Mouse (Mus musculus) heart, adult 8-10 months (tissue): ENCODE data around the gene Carns1. TPM values are rescaled to one million over a fixed set of nuclear protein-coding genes. Genes with fewer than 3 reads are reported as not detected.

Experiments used
- microRNA-seq: library from miRNA; unstranded; fragments of <30 nt; microRNA quantifications from one replicate; pipeline ENCODE4 v1.2.0, GENCODE M21; 2022
- total RNA-seq, 4 experiments: library from RNA; stranded (reverse); gene quantifications; 2 replicates each; pipeline ENCODE4 v1.2.4; 2022

Carns1 gene
- total RNA-seq, 4 experiments from 2014 or later = 28.3 to 37.5 (median 30.5) TPM

Small RNAs within 50 kb of the gene (microRNA-seq; reads per million reads assigned to microRNA genes)
- gene Gm26115 = not detected

Other genes with a start within 250 kb of the Carns1 start
- 1 to 10 TPM in 3 of 4 experiments, under 1 TPM in 1; 0.76 to 2.2 (median 1.6) TPM for gene Aldh3b1, start 245.7 kb downstream of the Carns1 start, total RNA-seq
- gene Unc93b1, start 240.3 kb downstream of the Carns1 start, total RNA-seq = 10 to 100 TPM; 11.1 to 19.2 (median 13.7) TPM
- 1 to 10 TPM in 1 of 4 experiments, under 1 TPM in 3; 0.35 to 1.2 (median 0.55) TPM for gene Aldh3b3, start 216.8 kb downstream of the Carns1 start, total RNA-seq
- gene Aldh3b2, start 203.2 kb downstream of the Carns1 start, total RNA-seq = under 1 TPM in 2 of 4 experiments, not detected in 2; 0.19 to 0.23 TPM
- gene Acy3, start 188.9 kb downstream of the Carns1 start, total RNA-seq = 10 to 100 TPM; 24.2 to 32.4 (median 28.4) TPM
- gene Tbx10, start 182.7 kb downstream of the Carns1 start, total RNA-seq = not detected
- gene Nudt8, start 174.9 kb downstream of the Carns1 start, total RNA-seq = 100 to 1,000 TPM; 134 to 165 (median 153) TPM
- gene Gm49405, start 174.9 kb downstream of the Carns1 start, total RNA-seq = 1 to 10 TPM in 1 of 4 experiments, under 1 TPM in 3; 0.69 to 1.6 (median 0.81) TPM
- gene Doc2g, start 172.2 kb downstream of the Carns1 start, total RNA-seq = 100 to 1,000 TPM; 255 to 281 (median 261) TPM
- gene Ndufv1, start 162.7 kb downstream of the Carns1 start, total RNA-seq = 1,000 to 10,000 TPM; 1,087 to 1,207 (median 1,176) TPM
- gene Gstp1, start 137.5 kb downstream of the Carns1 start, total RNA-seq = 100 to 1,000 TPM; 355 to 468 (median 390) TPM
- 100 to 1,000 TPM; 131 to 147 (median 142) TPM for gene Gstp2, start 129.5 kb downstream of the Carns1 start, total RNA-seq
- not detected for gene Gstp3, start 115.9 kb downstream of the Carns1 start, total RNA-seq
- not detected for gene Cabp2, start 93.9 kb downstream of the Carns1 start, total RNA-seq
- gene Cdk2ap2, start 78.3 kb downstream of the Carns1 start, total RNA-seq = 10 to 100 TPM; 33.6 to 43.4 (median 39.5) TPM
- 10 to 100 TPM; 17.0 to 22.1 (median 18.3) TPM for gene Pitpnm1, start 75.5 kb downstream of the Carns1 start, total RNA-seq
- gene Aip, start 49.6 kb downstream of the Carns1 start, total RNA-seq = 10 to 100 TPM; 65.9 to 79.6 (median 70.7) TPM
- gene Gpr152, start 35.7 kb downstream of the Carns1 start, total RNA-seq = not detected
- not detected for gene Cabp4, start 31.4 kb downstream of the Carns1 start, total RNA-seq
- gene Coro1b, start 26.9 kb downstream of the Carns1 start, total RNA-seq = 10 to 100 TPM; 34.9 to 55.9 (median 42.8) TPM
- 1 to 10 TPM in 3 of 4 experiments, under 1 TPM in 1; 0.73 to 2.4 (median 1.3) TPM for gene Ptprcap, start 21.9 kb downstream of the Carns1 start, total RNA-seq
- gene Rps6kb2, start 12.1 kb downstream of the Carns1 start, total RNA-seq = 10 to 100 TPM; 15.6 to 17.9 (median 17.0) TPM
- 10 to 100 TPM in 2 of 4 experiments, 1 to 10 TPM in 2; 8.6 to 19.6 (median 12.4) TPM for gene Tbc1d10c, start 15.8 kb upstream of the Carns1 start, total RNA-seq
- gene Ppp1ca, start 16.6 kb upstream of the Carns1 start, total RNA-seq = 100 to 1,000 TPM; 261 to 310 (median 281) TPM
- 1 to 10 TPM; 5.3 to 6.2 (median 5.6) TPM for gene Rad9a, start 26.2 kb upstream of the Carns1 start, total RNA-seq
- gene Clcf1, start 38.8 kb upstream of the Carns1 start, total RNA-seq = 1 to 10 TPM in 2 of 4 experiments, under 1 TPM in 2; 0.57 to 1.6 (median 1.0) TPM
- gene AC109138.7, start 38.9 kb upstream of the Carns1 start, total RNA-seq = under 1 TPM in 1 of 4 experiments, not detected in 3; 0.87 TPM
- gene Pold4, start 56.4 kb upstream of the Carns1 start, total RNA-seq = 10 to 100 TPM; 11.9 to 17.5 (median 14.3) TPM
- 10 to 100 TPM in 2 of 4 experiments, 1 to 10 TPM in 2; 6.1 to 11.4 (median 8.1) TPM for gene Ssh3, start 93.7 kb upstream of the Carns1 start, total RNA-seq
- 1 to 10 TPM in 1 of 4 experiments, under 1 TPM in 3; 0.59 to 2.1 (median 0.80) TPM for gene Ankrd13d, start 107.7 kb upstream of the Carns1 start, total RNA-seq
- 10 to 100 TPM; 48.7 to 55.9 (median 50.7) TPM for gene Grk2, start 130.7 kb upstream of the Carns1 start, total RNA-seq
- gene Kdm2a, start 222.8 kb upstream of the Carns1 start, total RNA-seq = 10 to 100 TPM; 36.9 to 47.7 (median 38.9) TPM